ENCODE assay signal across 15 mouse cellular contexts in genomic region chr17:79563067-79563620, GRCm38 (mm10). TPM values are rescaled to one million over a fixed set of nuclear protein-coding genes. Genes with fewer than 3 reads are reported as not detected.
A peak's percentile ranks its signal among the peaks of the same experiment; 100 is the strongest.
DNase-seq lines count a peak whose midpoint lies in the region; ATAC-seq lines count a peak whose summit lies in the region.
"Had no signal": no experiment of that assay in that cellular context is flagged by ENCODE, and none has a peak within 500 bp of the region (broad histone marks: within the 10 kb centered on the region; RNA-seq: fewer than 3 reads in every experiment).

No protein-coding gene starts in this region.

- no peak for DNase-seq in heart, embryonic 10.5 days (ENCODE audit: low spot score)
- no peak for DNase-seq in heart, adult 9 months (ENCODE audit: low spot score in 2 of 2)
- no peak for DNase-seq in lung, postnatal 36 days
- DNase-seq in embryonic facial prominence, embryonic 10.5 days (ENCODE audit: low spot score), result no peak
- DNase-seq in thymus, postnatal 0 days (ENCODE audit: low spot score), result no peak
- DNase-seq: cerebellum, adult 18-20 months; kidney, adult 2 months; kidney, postnatal 25 days; lung, postnatal 10 days; thymus, adult 18-20 months had no signal

- H3K9ac ChIP-seq in lung, embryonic 15.5 days, result no peak overlapping the region
- H3K9ac ChIP-seq in neural tube, embryonic 15.5 days (replicated peaks), result no peak overlapping the region
- H3K9ac ChIP-seq: embryonic facial prominence, embryonic 15.5 days; hindbrain, embryonic 15.5 days had no signal

- WGBS in heart, embryonic 10.5 days, result 58% methylated on average over 7 of the region's 7 CpGs
- WGBS in lung, embryonic 15.5 days, result 53% methylated on average over 7 of the region's 7 CpGs
- WGBS in embryonic facial prominence, embryonic 10.5 days, result 66% methylated on average over 7 of the region's 7 CpGs
- 23% methylated on average over 7 of the region's 7 CpGs for WGBS in neural tube, embryonic 15.5 days

- H3K4me3 ChIP-seq in heart, embryonic 10.5 days, result 0 out of 2 replicates have a peak overlapping the region, but pooled peaks have one; percentile 6
- no peak overlapping the region for H3K4me3 ChIP-seq in lung, embryonic 15.5 days
- no peak overlapping the region for H3K4me3 ChIP-seq in embryonic facial prominence, embryonic 10.5 days
- no peak overlapping the region for H3K4me3 ChIP-seq in neural tube, embryonic 15.5 days (replicated peaks)
- H3K4me3 ChIP-seq: embryonic facial prominence, embryonic 15.5 days; hindbrain, embryonic 15.5 days; midbrain, embryonic 10.5 days had no signal

- ATAC-seq in lung, embryonic 15.5 days (ENCODE audit: borderline replicate concordance, extremely low read depth, low FRiP score, low TSS enrichment), result no peak
- 0 out of 2 replicates have a peak, but pooled peaks have one; percentile 21 for ATAC-seq in neural tube, embryonic 15.5 days (ENCODE audit: low FRiP score)

- no peak overlapping the region for H3K4me2 ChIP-seq in lung, embryonic 15.5 days
- no peak overlapping the region for H3K4me2 ChIP-seq in neural tube, embryonic 15.5 days
- H3K4me2 ChIP-seq: embryonic facial prominence, embryonic 15.5 days; hindbrain, embryonic 15.5 days had no signal

- peaks cover 29% of the 10 kb centered on the region for H3K4me1 ChIP-seq in heart, embryonic 10.5 days
- H3K4me1 ChIP-seq in lung, embryonic 15.5 days, result peaks cover 32% of the 10 kb centered on the region
- H3K4me1 ChIP-seq in embryonic facial prominence, embryonic 10.5 days, result peaks cover 29% of the 10 kb centered on the region
- 0 out of 2 replicates have a peak, but pooled peaks cover 6% of the 10 kb centered on the region for H3K4me1 ChIP-seq in neural tube, embryonic 15.5 days
- H3K4me1 ChIP-seq: hindbrain, embryonic 15.5 days had no signal

- H3K36me3 ChIP-seq in heart, embryonic 10.5 days, result peaks cover 7% of the 10 kb centered on the region; the same call in 1 of the 2 replicates
- no peaks in the 10 kb centered on the region for H3K36me3 ChIP-seq in lung, embryonic 15.5 days
- no peaks in the 10 kb centered on the region for H3K36me3 ChIP-seq in embryonic facial prominence, embryonic 10.5 days (replicated peaks)
- no peaks in the 10 kb centered on the region for H3K36me3 ChIP-seq in neural tube, embryonic 15.5 days
- H3K36me3 ChIP-seq: embryonic facial prominence, embryonic 15.5 days; hindbrain, embryonic 15.5 days; midbrain, embryonic 10.5 days had no signal

- H3K9me3 ChIP-seq in heart, embryonic 10.5 days, result peaks cover 17% of the 10 kb centered on the region
- peaks cover 14% of the 10 kb centered on the region for H3K9me3 ChIP-seq in lung, embryonic 15.5 days
- peaks cover 10% of the 10 kb centered on the region for H3K9me3 ChIP-seq in embryonic facial prominence, embryonic 10.5 days
- no peaks in the 10 kb centered on the region; the same call in 1 of the 2 replicates for H3K9me3 ChIP-seq in neural tube, embryonic 15.5 days (replicated peaks)

- H3K27me3 ChIP-seq in heart, embryonic 10.5 days (ENCODE audit: insufficient read depth, poor library complexity, severe bottlenecking), result no peaks in the 10 kb centered on the region
- no peaks in the 10 kb centered on the region for H3K27me3 ChIP-seq in lung, embryonic 15.5 days
- no peaks in the 10 kb centered on the region for H3K27me3 ChIP-seq in embryonic facial prominence, embryonic 10.5 days (replicated peaks; ENCODE audit: low read depth, poor library complexity, severe bottlenecking)
- H3K27me3 ChIP-seq in neural tube, embryonic 15.5 days (replicated peaks), result no peaks in the 10 kb centered on the region
- H3K27me3 ChIP-seq: embryonic facial prominence, embryonic 15.5 days; hindbrain, embryonic 15.5 days had no signal

- H3K27ac ChIP-seq in heart, embryonic 10.5 days, result peak overlapping the region; percentile 79; the same call in 1 of the 2 replicates
- H3K27ac ChIP-seq in lung, embryonic 15.5 days, result peak overlapping the region; percentile 82
- peak overlapping the region; percentile 60; the same call in 1 of the 2 replicates for H3K27ac ChIP-seq in embryonic facial prominence, embryonic 10.5 days (replicated peaks)
- 0 out of 2 replicates have a peak overlapping the region, but pooled peaks have one; percentile 2 for H3K27ac ChIP-seq in neural tube, embryonic 15.5 days (replicated peaks)
- H3K27ac ChIP-seq: embryonic facial prominence, embryonic 15.5 days; hindbrain, embryonic 15.5 days; midbrain, embryonic 10.5 days had no signal

RNA-seq across cellular contexts. Expression of gene Rmdn2, which starts 48.5 kb away (rescaled TPM):
- 16.7 and 18.6 TPM in 2 replicates for polyA plus RNA-seq in heart, embryonic 10.5 days (2016; fragmentation: Nextera tagmentation; extraction: Ambion mirVana)
- 18.9 and 20.5 TPM in 2 replicates for polyA plus RNA-seq in lung, embryonic 15.5 days (2015; fragmentation: Nextera tagmentation; extraction: Ambion mirVana)
- polyA plus RNA-seq in embryonic facial prominence, embryonic 10.5 days (2016; fragmentation: Nextera tagmentation; extraction: Ambion mirVana), result 6.4 and 7.0 TPM in 2 replicates
- polyA plus RNA-seq in neural tube, embryonic 15.5 days (2015; fragmentation: Nextera tagmentation; extraction: Ambion mirVana), result 8.2 and 8.9 TPM in 2 replicates
- 5.3 and 5.5 TPM in 2 replicates for polyA plus RNA-seq in thymus, postnatal 0 days (2015; fragmentation: Nextera tagmentation; extraction: Ambion mirVana)

Comparison
In these comparisons a context has a peak if more than half of its experiments do, and no peak if none do; other contexts are left out.
1. H3K27ac ChIP-seq: peak in every context shown above with its lines; median percentile 82 in lung, embryonic 15.5 days; 79 in heart, embryonic 10.5 days; 60 in embryonic facial prominence, embryonic 10.5 days; 2 in neural tube, embryonic 15.5 days.